Mouse (Mus musculus) forebrain, embryonic 12.5 days (tissue): ENCODE results near the gene Tmem232. TPM values are rescaled to one million over a fixed set of nuclear protein-coding genes. Genes with fewer than 3 reads are reported as not detected.
A peak's percentile ranks its signal among the peaks of the same experiment; 100 is the strongest.

Source experiments
- ATAC-seq: fragments of 200-750 bp; cut with Nextera tagmentation; 2 replicates; pipeline ENCODE4 v1.8.0; 2017; ENCODE audit warnings: moderate TSS enrichment; ENCODE audit not compliant: low FRiP score
- H3K27ac ChIP-seq: fragments of 300-500 bp; sonication (generic); 2 replicates; pipeline ENCODE4 v1.5.1; 2016; ENCODE audit warnings: mild to moderate bottlenecking
- H3K27me3 ChIP-seq: fragments of 300-500 bp; sonication (generic); 2 replicates; pipeline ENCODE4 v1.6.1; 2016; ENCODE audit warnings: mild to moderate bottlenecking
- H3K36me3 ChIP-seq: fragments of 300-500 bp; sonication (generic); replicated peaks from 2 replicates; pipeline ENCODE4 v1.6.1; 2016; ENCODE audit warnings: mild to moderate bottlenecking
- H3K4me1 ChIP-seq: fragments of 300-500 bp; sonication (generic); 2 replicates; pipeline ENCODE4 v1.6.1; 2016
- H3K4me2 ChIP-seq: fragments of 300-500 bp; sonication (generic); 2 replicates; pipeline ENCODE4 v1.6.1; 2016; ENCODE audit warnings: mild to moderate bottlenecking, moderate library complexity
- H3K4me3 ChIP-seq: fragments of 300-500 bp; sonication (generic); replicated peaks from 2 replicates; pipeline ENCODE4 v1.5.1; 2016; ENCODE audit warnings: mild to moderate bottlenecking
- H3K9ac ChIP-seq: fragments of 300-500 bp; sonication (generic); 2 replicates; pipeline ENCODE4 v1.6.1; 2016; ENCODE audit warnings: mild to moderate bottlenecking
- H3K9me3 ChIP-seq: fragments of 300-500 bp; sonication (generic); 2 replicates; pipeline ENCODE4 v1.6.1; 2016
- WGBS: fragments of 180-500 bp; shearing (Covaris S2); methylation state at CpG from one replicate; pipeline ENCODE4 v1.1.7; 2016; 5-methylcytosine and 5-hydroxymethylcytosine counted together
- polyA plus RNA-seq: library from polyadenylated mRNA; unstranded; fragments of >200 nt; fragmentation: Nextera tagmentation; extraction: Ambion mirVana; gene quantifications from 2 replicates; pipeline ENCODE4 v1.2.1, GENCODE M21; 2016

The Tmem232 gene
- polyA plus RNA-seq = not detected in 2 replicates

- peak; percentile 60; the same call in 1 of the 2 replicates for ATAC-seq
- H3K9me3 ChIP-seq = no peaks in the 10 kb centered on the region
- no peaks in the 10 kb centered on the region; the same call in 1 of the 2 replicates for H3K4me1 ChIP-seq
- peak within 1 kb of the TSS; percentile 31 for H3K4me3 ChIP-seq
- no peak within 1 kb of the TSS for H3K9ac ChIP-seq
- H3K36me3 ChIP-seq = no peaks in the 10 kb centered on the region
- peak within 1 kb of the TSS; percentile 58 for H3K4me2 ChIP-seq
- H3K27me3 ChIP-seq = no peaks in the 10 kb centered on the region
- WGBS = 14% methylated on average over 26 of the region's 26 CpGs
- H3K27ac ChIP-seq = no peak within 1 kb of the TSS
Measured at GRCm38 (mm10) chr17:65540441-65541272, at the start of gene Tmem232. TSS of gene Tmem232 (minus strand) at chr17:65540782.

- Histone ChIP-seq H3K4me3 (no peak overlapping the region), H3K4me2 (no peak overlapping the region), H3K27me3 (no peaks in the 10 kb centered on the region), H3K4me1 (no peaks in the 10 kb centered on the region), H3K27ac (no peak overlapping the region), H3K9ac (no peak overlapping the region), H3K36me3 (peaks cover 18% of the 10 kb centered on the region), H3K9me3 (no peaks in the 10 kb centered on the region)
- WGBS = 93% methylated on average over 3 of the region's 3 CpGs
- no peak for ATAC-seq
Measured at GRCm38 (mm10) chr17:65586892-65587291, 46.3 kb upstream of the Tmem232 start.

DNA sequence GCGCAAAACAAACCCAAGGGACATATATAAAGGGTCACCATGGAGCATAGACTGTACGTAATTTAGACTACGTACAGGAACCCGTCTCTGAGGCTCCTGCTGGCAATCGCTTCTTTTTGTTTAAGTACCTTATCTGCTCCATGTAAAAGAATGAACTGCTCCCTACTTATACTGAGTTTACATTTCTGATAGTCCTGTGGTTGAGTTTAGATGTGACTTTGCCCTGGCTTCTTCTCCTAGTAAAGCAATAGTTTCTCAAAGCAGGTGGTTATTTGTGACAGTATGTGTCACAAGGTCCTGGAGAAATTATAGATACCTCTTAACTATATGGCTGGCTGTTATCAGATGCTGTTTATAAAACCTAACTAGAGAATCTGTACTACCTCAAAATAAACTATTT lies 40.9 kb upstream of the Tmem232 start:
- no peak overlapping the region for H3K4me2 ChIP-seq
- ATAC-seq = no peak
- 95% methylated on average over 5 of the region's 5 CpGs for WGBS

DNA sequence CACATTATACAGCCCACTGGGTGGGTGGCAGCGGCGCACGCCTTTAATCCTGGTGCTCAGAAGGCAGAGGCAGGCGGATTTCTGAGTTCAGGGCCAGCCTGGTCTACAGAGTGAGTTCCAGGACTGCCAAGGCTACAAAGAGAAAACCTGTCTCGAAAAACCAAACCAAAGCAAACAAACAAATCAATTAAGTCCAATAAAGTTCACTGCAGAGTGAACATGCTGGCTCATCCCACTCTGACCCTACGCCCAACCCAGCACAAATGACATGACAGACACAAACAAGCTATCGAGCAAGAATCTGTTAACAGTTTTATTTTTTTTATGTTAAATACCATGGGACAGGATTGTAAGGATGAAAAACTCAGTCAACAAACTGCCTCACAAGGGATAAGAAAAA lies 39.2 kb upstream of the Tmem232 start:
- no peak overlapping the region for H3K27ac ChIP-seq

More for the DNA sequence above, 40.9 kb upstream of the Tmem232 start:
- no peak overlapping the region for H3K4me3 ChIP-seq
- no peak overlapping the region for H3K9ac ChIP-seq
- no peaks in the 10 kb centered on the region for H3K27me3 ChIP-seq
- H3K4me1 ChIP-seq = no peaks in the 10 kb centered on the region
- H3K9me3 ChIP-seq = no peaks in the 10 kb centered on the region
- peaks cover 27% of the 10 kb centered on the region for H3K36me3 ChIP-seq
- no peak overlapping the region for H3K27ac ChIP-seq

DNA sequence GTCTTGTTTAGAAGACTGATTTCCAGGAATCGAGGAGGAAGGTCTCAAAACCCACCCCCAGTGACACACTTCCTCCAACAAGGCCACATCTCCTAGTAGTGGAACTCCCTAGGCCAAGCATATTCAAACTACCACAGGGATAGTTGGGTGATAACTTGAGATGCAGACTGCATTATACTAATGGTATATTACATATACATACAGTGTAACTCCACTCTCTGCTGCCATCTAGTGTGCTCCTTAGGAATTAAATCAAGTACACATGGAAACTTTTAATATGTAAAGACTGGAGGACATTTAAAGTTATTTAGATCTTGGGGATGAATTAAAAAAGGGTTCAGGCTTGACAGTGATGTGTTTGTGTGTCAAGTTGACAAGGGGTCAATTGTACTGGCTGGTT lies 34.8 kb upstream of the Tmem232 start:
- Histone ChIP-seq H3K27ac (no peak overlapping the region), H3K9ac (no peak overlapping the region), H3K36me3 (peaks cover 13% of the 10 kb centered on the region), H3K27me3 (no peaks in the 10 kb centered on the region), H3K9me3 (no peaks in the 10 kb centered on the region), H3K4me3 (no peak overlapping the region), H3K4me2 (no peak overlapping the region), H3K4me1 (no peaks in the 10 kb centered on the region)
- 96% methylated on average over 1 of the region's 1 CpGs for WGBS
- 0 out of 2 replicates have a peak, but pooled peaks have one; percentile 46 for ATAC-seq

More for the DNA sequence above, 39.2 kb upstream of the Tmem232 start:
- H3K9me3 ChIP-seq = no peaks in the 10 kb centered on the region
- no peak for ATAC-seq
- no peaks in the 10 kb centered on the region for H3K4me1 ChIP-seq
- H3K27me3 ChIP-seq = no peaks in the 10 kb centered on the region
- H3K36me3 ChIP-seq = peaks cover 27% of the 10 kb centered on the region
- no peak overlapping the region for H3K4me3 ChIP-seq
- 97% methylated on average over 7 of the region's 7 CpGs for WGBS
- H3K9ac ChIP-seq = no peak overlapping the region
- no peak overlapping the region for H3K4me2 ChIP-seq

- no peaks in the 10 kb centered on the region for H3K4me1 ChIP-seq
- 91% methylated on average over 8 of the region's 8 CpGs for WGBS
- ATAC-seq = no peak
- H3K27me3 ChIP-seq = no peaks in the 10 kb centered on the region
- H3K9me3 ChIP-seq = no peaks in the 10 kb centered on the region
- no peak overlapping the region for H3K9ac ChIP-seq
- no peak overlapping the region for H3K4me2 ChIP-seq
- peaks cover 11% of the 10 kb centered on the region for H3K36me3 ChIP-seq
- H3K4me3 ChIP-seq = no peak overlapping the region
- H3K27ac ChIP-seq = no peak overlapping the region
Measured at GRCm38 (mm10) chr17:65574850-65575249, 34.3 kb upstream of the Tmem232 start.

DNA sequence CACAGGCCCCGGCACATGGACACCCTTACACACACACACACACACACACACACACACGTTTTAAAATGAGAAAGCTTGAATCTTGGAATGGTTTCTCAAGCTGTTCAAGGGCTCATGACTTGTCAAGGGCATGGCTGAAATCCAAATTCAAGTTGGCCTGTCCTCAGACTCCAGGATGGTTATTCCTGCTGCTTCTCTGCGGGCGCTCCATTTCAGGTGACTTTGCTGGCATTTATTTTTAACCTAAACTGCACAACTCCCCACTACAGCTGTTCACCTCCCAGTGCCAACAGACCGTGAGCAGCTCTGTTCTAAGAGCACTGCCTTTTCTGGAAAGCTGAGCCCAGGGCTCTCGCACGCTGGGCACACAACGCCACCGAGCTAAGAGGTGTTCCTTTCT lies 31.3 kb upstream of the Tmem232 start:
- no peaks in the 10 kb centered on the region for H3K27me3 ChIP-seq
- no peak for ATAC-seq
- no peak overlapping the region for H3K4me2 ChIP-seq
- whole genome bisulfite sequencing = 90% methylated on average over 9 of the region's 9 CpGs
- no peak overlapping the region for H3K27ac ChIP-seq
- no peak overlapping the region for H3K9ac ChIP-seq
- no peaks in the 10 kb centered on the region for H3K4me1 ChIP-seq
- no peak overlapping the region for H3K4me3 ChIP-seq
- no peaks in the 10 kb centered on the region for H3K36me3 ChIP-seq
- no peaks in the 10 kb centered on the region for H3K9me3 ChIP-seq

GRCm38 (mm10) chr17:65571466-65571865 lies 30.9 kb upstream of the Tmem232 start:
- 92% methylated on average over 8 of the region's 8 CpGs for WGBS
- no peak overlapping the region for H3K4me3 ChIP-seq
- H3K27ac ChIP-seq = no peak overlapping the region
- H3K9me3 ChIP-seq = no peaks in the 10 kb centered on the region
- no peaks in the 10 kb centered on the region for H3K27me3 ChIP-seq
- no peak overlapping the region for H3K4me2 ChIP-seq
- H3K9ac ChIP-seq = no peak overlapping the region
- no peaks in the 10 kb centered on the region for H3K4me1 ChIP-seq
- ATAC-seq = no peak
- no peaks in the 10 kb centered on the region for H3K36me3 ChIP-seq

- Histone ChIP-seq H3K4me3 (no peak overlapping the region), H3K27ac (no peak overlapping the region), H3K4me1 (no peaks in the 10 kb centered on the region), H3K4me2 (no peak overlapping the region), H3K9ac (no peak overlapping the region), H3K9me3 (no peaks in the 10 kb centered on the region), H3K36me3 (no peaks in the 10 kb centered on the region), H3K27me3 (no peaks in the 10 kb centered on the region)
- ATAC-seq = no peak
- 77% methylated on average over 5 of the region's 5 CpGs for WGBS
Measured at GRCm38 (mm10) chr17:65564189-65564588, 23.6 kb upstream of the Tmem232 start.

GRCm38 (mm10) chr17:65563345-65563744 lies 22.8 kb upstream of the Tmem232 start:
- Histone ChIP-seq H3K36me3 (no peaks in the 10 kb centered on the region), H3K9ac (no peak overlapping the region), H3K27me3 (no peaks in the 10 kb centered on the region), H3K4me2 (no peak overlapping the region), H3K4me3 (no peak overlapping the region), H3K4me1 (no peaks in the 10 kb centered on the region), H3K27ac (no peak overlapping the region), H3K9me3 (no peaks in the 10 kb centered on the region)
- no peak for ATAC-seq
- WGBS = 67% methylated on average over 6 of the region's 6 CpGs

GRCm38 (mm10) chr17:65562761-65563160 lies 22.2 kb upstream of the Tmem232 start:
- no peak for ATAC-seq
- H3K27ac ChIP-seq = no peak overlapping the region
- no peak overlapping the region for H3K4me3 ChIP-seq

GRCm38 (mm10) chr17:65561361-65562015 lies 20.9 kb upstream of the Tmem232 start:
- no peaks in the 10 kb centered on the region for H3K9me3 ChIP-seq
- H3K4me1 ChIP-seq = no peaks in the 10 kb centered on the region
- no peak overlapping the region for H3K4me3 ChIP-seq
- H3K36me3 ChIP-seq = no peaks in the 10 kb centered on the region
- no peak overlapping the region for H3K27ac ChIP-seq
- 88% methylated on average over 6 of the region's 6 CpGs for WGBS
- ATAC-seq = no peak
- H3K9ac ChIP-seq = no peak overlapping the region
- no peak overlapping the region for H3K4me2 ChIP-seq
- H3K27me3 ChIP-seq = no peaks in the 10 kb centered on the region

More at GRCm38 (mm10) chr17:65562761-65563160, 22.2 kb upstream of the Tmem232 start:
- Histone ChIP-seq H3K36me3 (no peaks in the 10 kb centered on the region), H3K4me2 (no peak overlapping the region), H3K27me3 (no peaks in the 10 kb centered on the region), H3K9ac (no peak overlapping the region), H3K4me1 (no peaks in the 10 kb centered on the region), H3K9me3 (no peaks in the 10 kb centered on the region)
- 8% methylated on average over 5 of the region's 5 CpGs for WGBS
